Mouse (Mus musculus) testis, adult 2 months (tissue): ENCODE data around the gene Msl1.

Experiments used
- CTCF ChIP-seq: fragments of 200-500 bp; IDR thresholded peaks from 2 replicates; pipeline ENCODE4 v1.5.1; 2012; ENCODE audit warnings: low read depth, mild to moderate bottlenecking, inconsistent platforms, low read length, moderate library complexity; ENCODE audit not compliant: control insufficient read depth, insufficient read depth, insufficient replicate concordance
- POLR2A ChIP-seq: fragments of 200-500 bp; IDR thresholded peaks from 2 replicates; pipeline ENCODE4 v1.6.1; 2012; ENCODE audit warnings: low read depth, mild to moderate bottlenecking, inconsistent platforms, low read length, moderate library complexity; ENCODE audit not compliant: control insufficient read depth

DNA sequence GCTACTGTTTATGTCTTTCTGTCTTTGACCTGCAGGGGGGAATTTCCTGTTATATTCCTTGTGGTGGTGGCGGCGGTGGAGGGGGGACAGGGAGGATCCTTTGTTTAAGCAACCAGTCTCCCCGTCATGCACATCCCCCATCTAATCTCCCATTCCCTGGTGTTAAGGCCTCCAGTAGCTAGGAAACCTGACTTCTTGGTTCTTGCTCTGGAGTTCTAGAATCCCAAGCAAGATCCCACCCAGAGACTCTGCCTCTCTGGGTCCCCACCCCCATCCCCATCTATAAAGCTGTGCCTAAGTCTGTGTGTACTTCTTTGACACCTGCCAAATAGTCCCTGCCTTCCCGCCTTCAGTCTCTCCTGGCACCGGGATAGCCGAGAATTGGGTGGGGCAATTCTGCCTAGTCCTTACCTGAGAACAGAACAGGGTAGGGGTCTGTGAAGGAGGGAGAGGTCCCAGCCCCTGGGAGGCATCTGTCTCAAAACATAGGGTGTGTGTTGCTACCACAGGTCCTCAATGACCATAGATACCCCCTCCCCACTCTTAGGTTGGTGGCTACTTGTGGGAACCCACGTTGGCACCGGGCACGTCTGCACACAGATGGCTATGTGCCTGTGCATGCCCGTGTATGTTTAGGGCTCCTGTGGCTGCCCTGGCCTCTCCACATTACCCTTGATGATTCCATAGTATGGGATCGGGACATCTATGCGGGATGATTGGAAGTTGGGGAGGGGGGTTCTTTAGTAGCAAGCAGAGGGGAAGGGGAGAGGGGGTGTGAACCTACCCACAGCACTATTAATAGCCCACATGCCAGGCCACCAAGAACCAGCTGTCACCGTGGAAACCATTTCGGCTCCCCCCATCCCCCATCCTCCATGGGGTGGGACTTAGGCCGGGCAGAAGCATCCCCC, 46.6 kb upstream of the Msl1 start:
- TF ChIP-seq CTCF (no peak), POLR2A (peak; percentile 53; the same call in 1 of the 2 replicates)
